Mouse (Mus musculus): ENCODE measurements at regions not wholly inside any gene's neighbourhood (a gene's known extent, or its start where the extent isn't known, plus 50 kb on each side); places are given as distances from the start of the nearest gene placed in this dataset.
"Not testable (repeated sequence)": the region's sequence is repeated elsewhere in the genome, so short reads cannot be mapped to it uniquely, and the experiment has no call there.

GRCm38 (mm10) chr15:59737247-59737646 is 279.2 kb downstream of the 4933412E24Rik start:
- in situ Hi-C loops (cut with MboI; ENCODE audit: low sequenced_read_pairs): no loop called here

- in situ Hi-C loops (cut with MboI; ENCODE audit: low sequenced_read_pairs): no loop called here
Measured at GRCm38 (mm10) chr15:59734376-59734775, 282.0 kb downstream of the 4933412E24Rik start.

GRCm38 (mm10) chr15:59733932-59734331 is 282.5 kb downstream of the 4933412E24Rik start:
- in situ Hi-C loops (cut with MboI; ENCODE audit: low sequenced_read_pairs): no loop called here

- in situ Hi-C loops (cut with MboI; ENCODE audit: low sequenced_read_pairs): no loop called here
Measured at GRCm38 (mm10) chr15:59733031-59733810, 283.2 kb downstream of the 4933412E24Rik start.

- in situ Hi-C loops (cut with MboI; ENCODE audit: low sequenced_read_pairs): no loop called here
Measured at GRCm38 (mm10) chr15:59731129-59731528, 285.3 kb downstream of the 4933412E24Rik start.

GRCm38 (mm10) chr15:59728817-59729560 is 287.4 kb downstream of the 4933412E24Rik start:
- in situ Hi-C loops (cut with MboI; ENCODE audit: low sequenced_read_pairs): no loop called here

- in situ Hi-C loops (cut with MboI; ENCODE audit: low sequenced_read_pairs): no loop called here
Measured at GRCm38 (mm10) chr15:59728131-59728601, 288.2 kb downstream of the 4933412E24Rik start.

GRCm38 (mm10) chr15:59725881-59726280 is 290.5 kb downstream of the 4933412E24Rik start:
- in situ Hi-C loops (cut with MboI; ENCODE audit: low sequenced_read_pairs): no loop called here

GRCm38 (mm10) chr15:59722661-59723413 is 293.6 kb downstream of the 4933412E24Rik start:
- in situ Hi-C loops (cut with MboI; ENCODE audit: low sequenced_read_pairs): no loop called here

- in situ Hi-C loops (cut with MboI; ENCODE audit: low sequenced_read_pairs): no loop called here
Measured at GRCm38 (mm10) chr15:59721420-59721819, 295.0 kb downstream of the 4933412E24Rik start.

GRCm38 (mm10) chr15:59721018-59721417 is 295.4 kb downstream of the 4933412E24Rik start:
- in situ Hi-C loops (cut with MboI; ENCODE audit: low sequenced_read_pairs): no loop called here

GRCm38 (mm10) chr15:59720149-59720548 is 296.3 kb downstream of the 4933412E24Rik start:
- in situ Hi-C loops (cut with MboI; ENCODE audit: low sequenced_read_pairs): no loop called here

- in situ Hi-C loops (cut with MboI; ENCODE audit: low sequenced_read_pairs): not testable (repeated sequence)
Measured at GRCm38 (mm10) chr15:59719383-59720128, 296.9 kb downstream of the 4933412E24Rik start.

- in situ Hi-C loops (cut with MboI; ENCODE audit: low sequenced_read_pairs): no loop called here
Measured at GRCm38 (mm10) chr15:59716872-59717271, 299.5 kb downstream of the 4933412E24Rik start.

GRCm38 (mm10) chr15:59715951-59716350 is 300.5 kb downstream of the 4933412E24Rik start:
- in situ Hi-C loops (cut with MboI; ENCODE audit: low sequenced_read_pairs): no loop called here

GRCm38 (mm10) chr15:59713965-59714739 is 302.3 kb downstream of the 4933412E24Rik start:
- in situ Hi-C loops (cut with MboI; ENCODE audit: low sequenced_read_pairs): no loop called here

GRCm38 (mm10) chr15:59712077-59712752 is 304.2 kb downstream of the 4933412E24Rik start:
- in situ Hi-C loops (cut with MboI; ENCODE audit: low sequenced_read_pairs): no loop called here

- in situ Hi-C loops (cut with MboI; ENCODE audit: low sequenced_read_pairs): no loop called here
Measured at GRCm38 (mm10) chr15:59709925-59710324, 306.5 kb downstream of the 4933412E24Rik start.

GRCm38 (mm10) chr15:59708402-59708801 is 308.0 kb downstream of the 4933412E24Rik start:
- in situ Hi-C loops (cut with MboI; ENCODE audit: low sequenced_read_pairs): no loop called here

Measured in CH12F3 (cell line).